Mouse (Mus musculus) embryonic fibroblast, embryonic 13.5 days (primary cell): ENCODE data around the gene Klra3.

Experiments
- CTCF ChIP-seq: IDR thresholded peaks from 2 replicates; pipeline ENCODE4 v1.5.1; 2011; ENCODE audit warnings: mild to moderate bottlenecking, control low read depth, low read length, moderate library complexity, borderline replicate concordance; ENCODE audit not compliant: insufficient read depth
- POLR2A ChIP-seq: IDR thresholded peaks from 2 replicates; pipeline ENCODE4 v1.6.1; 2011; ENCODE audit warnings: low read depth, mild to moderate bottlenecking, control low read depth, low read length, moderate library complexity

GRCm38 (mm10) chr6:130287984-130288649 is 49.3 kb downstream of the Klra3 start:
- no peak for TF ChIP-seq POLR2A
- TF ChIP-seq CTCF: no peak
